Mouse (Mus musculus): ENCODE results near the gene Clasp2. TPM values are rescaled to one million over a fixed set of nuclear protein-coding genes. Genes with fewer than 3 reads are reported as not detected.

Gene Clasp2
- total RNA-seq (2015) (47.0 and 47.4 TPM in 2 replicates), total RNA-seq (2017) (37.5 and 38.1 TPM in 2 replicates)

- peak; percentile 68 for ATAC-seq (replicated peaks; ENCODE audit: poor library complexity)
These were observed at the start of gene Clasp2 for GRCm38 (mm10) chr9:113741108-113741636. Gene Clasp2 (plus strand): TSS chr9:113741473.

GRCm38 (mm10) chr9:113701441-113702160, 39.7 kb upstream of the Clasp2 start:
- ATAC-seq (replicated peaks; ENCODE audit: poor library complexity), result no peak

DNA sequence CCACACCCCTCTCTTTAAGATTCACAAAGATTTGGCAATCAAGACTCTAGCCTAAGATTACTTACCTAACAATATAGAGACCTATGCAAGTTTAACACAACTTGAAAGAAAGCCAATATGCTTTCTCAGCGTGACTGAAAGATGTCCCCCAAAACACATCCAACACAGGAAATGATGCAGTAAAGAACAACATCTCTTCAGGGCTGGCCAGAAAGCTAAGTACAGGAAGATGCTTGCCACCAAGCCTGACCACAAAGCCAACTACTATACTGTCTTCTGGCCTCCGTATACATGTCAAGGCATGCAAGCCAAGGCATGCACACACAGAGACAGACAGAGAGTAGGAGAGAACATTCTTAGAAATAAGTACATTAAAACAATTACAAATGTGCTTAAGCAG, 35.2 kb upstream of the Clasp2 start:
- ATAC-seq (replicated peaks; ENCODE audit: poor library complexity), result 0 out of 2 replicates have a peak, but pooled peaks have one; percentile 10

GRCm38 (mm10) chr9:113706841-113707240, 34.4 kb upstream of the Clasp2 start:
- 0 out of 2 replicates have a peak, but pooled peaks have one; percentile 10 for ATAC-seq (replicated peaks; ENCODE audit: poor library complexity)

- peak; percentile 47 for ATAC-seq (replicated peaks; ENCODE audit: poor library complexity)
These were observed 33.6 kb upstream of the Clasp2 start, which contains the start of gene Pdcd6ip for GRCm38 (mm10) chr9:113707481-113708360. Gene Pdcd6ip (minus strand): TSS chr9:113708259.

- ATAC-seq (replicated peaks; ENCODE audit: poor library complexity), result peak; percentile 60
These were observed 32.7 kb upstream of the Clasp2 start for GRCm38 (mm10) chr9:113708361-113709280.

DNA sequence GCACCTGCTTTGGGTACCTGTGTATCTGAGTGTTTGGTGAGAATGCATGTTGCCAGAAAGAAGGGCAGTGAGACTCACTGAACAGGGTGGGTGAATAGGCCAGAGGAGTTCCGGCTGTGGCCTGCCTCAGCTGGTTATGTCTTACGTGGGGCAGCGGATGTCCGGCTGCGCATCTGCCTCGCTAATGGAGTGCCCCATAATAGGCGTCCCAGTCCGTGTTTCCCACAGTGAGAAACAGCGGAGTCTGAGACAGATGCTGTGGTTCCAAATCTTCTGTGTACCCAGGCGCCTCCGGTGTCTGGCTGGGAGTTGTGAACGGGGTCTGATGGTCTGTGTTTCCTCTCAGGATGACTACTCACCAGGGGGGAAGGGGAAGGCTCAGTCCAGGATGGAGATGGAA, 30.4 kb upstream of the Clasp2 start:
- ATAC-seq (replicated peaks; ENCODE audit: poor library complexity), result no peak

GRCm38 (mm10) chr9:113719063-113719462, 22.2 kb upstream of the Clasp2 start:
- peak; percentile 84 for ATAC-seq (replicated peaks; ENCODE audit: poor library complexity)

DNA sequence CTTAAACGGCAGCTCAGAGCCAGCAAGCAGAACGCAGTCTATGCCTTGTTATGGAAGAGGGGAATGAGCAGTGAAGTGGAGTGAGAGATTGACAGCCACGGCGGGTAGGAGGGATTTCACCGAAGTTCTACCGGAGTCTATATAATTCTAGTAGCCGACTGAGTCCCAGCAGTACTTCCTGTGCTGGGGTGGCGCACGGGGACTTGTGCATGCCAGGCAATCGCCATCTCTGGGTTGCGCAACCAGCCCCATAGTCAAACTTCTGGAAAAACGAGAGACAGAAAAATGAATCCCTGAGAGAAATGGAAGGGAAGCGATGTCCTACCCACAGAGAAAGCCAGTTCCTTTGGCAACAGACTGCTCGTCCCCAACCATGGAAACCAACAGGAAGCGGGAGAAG, 16.6 kb upstream of the Clasp2 start:
- ATAC-seq (replicated peaks; ENCODE audit: poor library complexity), result peak; percentile 69

DNA sequence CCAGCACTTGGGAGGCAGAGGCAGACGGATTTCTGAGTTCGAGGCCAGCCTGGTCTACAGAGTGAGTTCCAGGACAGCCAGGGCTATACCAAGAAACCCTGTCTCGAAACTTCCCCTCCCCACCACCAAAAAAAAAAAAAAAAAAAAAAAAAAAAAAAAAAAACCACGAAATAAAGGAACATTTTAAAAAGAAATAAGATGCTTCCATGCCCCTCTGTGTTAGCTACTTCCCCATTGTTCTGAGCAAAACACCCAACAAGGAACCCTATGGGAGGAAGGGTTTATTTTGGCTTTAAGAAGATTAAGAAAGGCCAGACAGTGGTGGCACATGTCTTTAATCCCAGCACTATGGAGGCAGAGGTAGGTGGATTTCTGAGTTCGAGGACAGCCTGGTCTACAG, 15.7 kb upstream of the Clasp2 start:
- 0 out of 2 replicates have a peak, but pooled peaks have one; percentile 20 for ATAC-seq (replicated peaks; ENCODE audit: poor library complexity)

DNA sequence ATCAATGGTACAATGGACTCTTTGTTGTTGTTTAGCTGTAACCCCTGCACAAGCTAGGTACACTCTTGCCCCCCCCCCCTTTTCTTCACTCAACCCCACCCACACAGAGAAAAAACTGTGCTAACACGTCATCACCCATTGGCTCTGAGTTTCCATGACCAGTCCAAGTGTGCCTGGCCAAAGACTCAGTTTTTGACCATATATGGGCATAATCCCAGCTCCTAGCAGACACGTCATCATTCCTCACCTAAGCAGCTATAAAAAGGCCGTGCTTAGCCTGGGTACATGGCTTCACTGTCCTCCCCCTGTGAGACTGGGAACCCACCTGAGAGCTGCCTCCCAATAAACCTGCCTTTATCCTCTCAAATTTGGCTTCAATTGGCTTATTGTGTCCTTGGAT, 15.1 kb upstream of the Clasp2 start:
- ATAC-seq (replicated peaks; ENCODE audit: poor library complexity), result no peak

GRCm38 (mm10) chr9:113726991-113727680, 14.1 kb upstream of the Clasp2 start:
- peak; percentile 49 for ATAC-seq (replicated peaks; ENCODE audit: poor library complexity)

DNA sequence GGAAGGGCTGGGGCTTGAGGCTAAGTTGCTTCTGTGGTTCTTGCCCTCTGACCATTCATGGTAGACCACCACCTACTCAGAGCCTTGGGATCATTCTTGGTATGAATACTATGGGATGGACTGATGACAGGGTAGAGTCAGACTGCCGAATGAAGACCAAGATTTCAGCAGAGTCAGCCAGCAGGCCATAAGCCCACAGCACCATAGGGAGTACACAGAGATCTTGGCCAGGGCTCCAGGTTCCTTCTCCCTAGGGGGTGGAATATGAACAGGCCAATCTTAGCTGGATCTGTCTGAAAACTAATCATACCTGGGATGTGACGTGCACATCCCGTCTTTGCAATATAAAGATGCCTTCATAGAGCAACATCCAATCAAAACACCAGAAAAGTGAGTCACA, 9.7 kb upstream of the Clasp2 start:
- ATAC-seq (replicated peaks; ENCODE audit: poor library complexity), result no peak

DNA sequence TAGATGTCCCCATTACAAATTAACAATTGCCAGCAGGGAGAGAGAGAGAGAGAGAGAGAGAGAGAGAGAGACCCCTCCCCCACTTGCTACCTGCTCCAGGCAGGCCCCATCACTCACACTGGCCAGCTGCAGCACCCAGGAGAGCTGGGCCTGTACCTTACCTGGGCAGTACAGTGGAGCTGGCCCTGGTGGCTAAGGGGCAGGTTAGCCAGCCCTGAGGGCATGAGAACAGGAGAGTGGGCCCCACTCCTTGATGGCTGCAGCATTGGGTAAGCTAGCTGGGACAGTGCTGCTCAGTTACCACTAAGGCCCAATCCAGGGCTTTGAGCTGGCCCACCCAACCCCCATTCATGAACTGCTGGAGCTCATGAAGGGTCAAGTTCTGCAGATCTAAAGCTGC, 5.4 kb upstream of the Clasp2 start:
- ATAC-seq (replicated peaks; ENCODE audit: poor library complexity), result no peak

- ATAC-seq (replicated peaks; ENCODE audit: poor library complexity), result no peak
These were observed 3.3 kb upstream of the Clasp2 start for GRCm38 (mm10) chr9:113738021-113738420.

- no peak for ATAC-seq (replicated peaks; ENCODE audit: poor library complexity)
These were observed 2.3 kb upstream of the Clasp2 start for GRCm38 (mm10) chr9:113738941-113739340.

- ATAC-seq (replicated peaks; ENCODE audit: poor library complexity), result peak; percentile 40
These were observed 414 bp downstream of the Clasp2 start for GRCm38 (mm10) chr9:113741637-113742137.

DNA sequence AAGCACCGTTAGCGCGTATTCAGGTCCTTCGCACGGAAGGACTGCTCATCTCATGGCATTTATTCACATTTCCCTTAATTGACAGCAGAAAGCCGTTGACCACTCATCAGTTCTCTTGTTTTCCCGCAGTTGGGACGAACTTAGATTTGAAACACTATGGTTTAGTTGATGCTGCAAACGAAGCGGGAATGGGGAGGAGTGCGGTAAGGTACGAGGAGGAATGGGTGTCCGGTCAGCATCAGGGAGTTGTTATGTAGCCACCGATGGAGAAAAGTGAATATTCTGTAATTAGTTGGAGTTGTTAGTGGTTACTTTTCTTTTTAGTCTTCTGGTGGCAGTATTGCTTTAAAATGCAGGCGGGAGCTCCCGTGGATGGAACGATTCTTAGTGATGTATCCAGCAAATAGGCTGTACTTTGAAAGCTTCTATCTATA, 1.1 kb downstream of the Clasp2 start:
- peak; percentile 13 for ATAC-seq (replicated peaks; ENCODE audit: poor library complexity)

GRCm38 (mm10) chr9:113743291-113743690, 2.0 kb downstream of the Clasp2 start:
- ATAC-seq (replicated peaks; ENCODE audit: poor library complexity), result peak; percentile 38

DNA sequence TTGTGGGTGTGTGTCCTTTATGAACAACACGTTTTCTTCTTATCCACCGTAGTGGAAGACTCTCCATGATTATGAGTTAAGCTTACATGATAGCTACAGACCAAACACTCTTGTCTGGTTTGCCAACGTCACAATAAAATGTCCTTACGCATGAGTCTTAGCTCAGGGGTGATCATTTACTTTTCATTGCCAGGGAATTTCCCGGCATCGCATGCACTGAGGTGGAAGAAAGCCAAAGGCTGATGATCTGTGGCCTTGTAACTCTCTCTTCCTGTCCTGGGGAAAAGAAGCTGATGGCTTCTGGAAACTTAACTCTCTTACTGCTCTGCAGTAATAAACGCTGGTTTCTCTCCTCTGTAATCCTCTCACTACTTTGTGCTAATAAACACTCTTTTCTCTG, 8.1 kb downstream of the Clasp2 start:
- ATAC-seq (replicated peaks; ENCODE audit: poor library complexity), result no peak

Measured in megakaryocyte progenitor cell, adult 5-6 weeks (primary cell).